Mouse (Mus musculus): ENCODE data around the gene Vmn1r8. TPM values are rescaled to one million over a fixed set of nuclear protein-coding genes. Genes with fewer than 3 reads are reported as not detected.
"Not testable (repeated sequence)": the region's sequence is repeated elsewhere in the genome, so short reads cannot be mapped to it uniquely, and the experiment has no call there.

Gene Vmn1r8
- not detected in 2 replicates for polyA plus RNA-seq (2015; fragmentation: Nextera tagmentation; extraction: Ambion mirVana)

DNA sequence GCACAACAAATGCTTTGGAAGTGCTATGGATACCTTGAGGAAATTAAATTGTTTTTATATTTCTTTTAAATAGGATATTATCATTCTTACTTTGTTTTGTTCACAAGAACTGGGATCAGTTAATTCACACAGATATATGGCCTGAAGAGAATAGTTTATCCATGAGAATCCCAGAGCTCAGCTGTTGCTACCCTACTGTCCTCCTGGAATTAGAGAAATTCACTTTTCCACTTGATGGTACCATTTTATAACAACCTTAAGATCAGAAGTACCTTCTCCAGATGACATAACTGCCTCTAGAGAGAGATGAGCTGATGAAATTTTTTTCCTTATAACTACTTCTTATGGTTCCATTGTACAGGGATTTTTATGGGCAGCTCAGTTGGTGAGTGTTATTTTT, at the start of gene Vmn1r8:
Gene Vmn1r8, plus strand, starts transcription at position 301 of the 400 bp plus-strand sequence.
- Histone ChIP-seq H3K9me3 (ENCODE audit: low read length) (no peaks in the 10 kb centered on the region), H3K27ac (ENCODE audit: low read length) (no peak within 1 kb of the TSS), H3K9ac (replicated peaks; ENCODE audit: low read length) (no peak within 1 kb of the TSS), H3K27me3 (ENCODE audit: insufficient read depth, low read length) (no peaks in the 10 kb centered on the region), H3K36me3 (ENCODE audit: insufficient read depth, low read length) (no peaks in the 10 kb centered on the region), H3K4me2 (replicated peaks; ENCODE audit: low read depth, low read length) (no peak within 1 kb of the TSS), H3K4me1 (ENCODE audit: insufficient read depth, low read length) (no peaks in the 10 kb centered on the region), H3K4me3 (ENCODE audit: low read length) (no peak within 1 kb of the TSS)
- no peak for ATAC-seq (ENCODE audit: low FRiP score, low TSS enrichment)

DNA sequence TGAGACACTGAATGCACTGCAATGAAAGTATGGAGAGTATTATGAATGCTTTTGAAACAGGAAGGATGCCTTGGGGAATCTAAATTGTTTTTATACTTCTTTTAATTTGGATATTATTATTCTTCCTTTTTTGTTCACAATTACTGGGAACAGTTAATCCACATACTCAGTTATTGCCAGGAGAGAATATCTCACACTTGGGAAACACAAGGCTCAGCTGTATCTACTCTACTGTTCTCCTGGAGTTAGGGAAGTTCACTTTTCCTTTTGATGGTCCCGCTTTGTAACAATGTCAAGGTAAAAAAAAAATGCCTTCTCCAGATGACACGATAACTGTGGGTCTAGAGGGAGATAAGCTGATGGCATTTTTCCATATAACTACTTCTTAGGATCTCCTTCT, 35.1 kb upstream of the Vmn1r8 start, which contains the start of gene Vmn1r6:
Gene Vmn1r6, plus strand, starts transcription at position 301 of the 400 bp plus-strand sequence.
- Histone ChIP-seq H3K9me3 (ENCODE audit: low read length) (no peaks in the 10 kb centered on the region), H3K27me3 (ENCODE audit: insufficient read depth, low read length) (no peaks in the 10 kb centered on the region), H3K4me1 (ENCODE audit: insufficient read depth, low read length) (no peaks in the 10 kb centered on the region), H3K4me2 (replicated peaks; ENCODE audit: low read depth, low read length) (no peak within 1 kb of the TSS), H3K27ac (ENCODE audit: low read length) (no peak within 1 kb of the TSS), H3K4me3 (ENCODE audit: low read length) (no peak within 1 kb of the TSS), H3K36me3 (ENCODE audit: insufficient read depth, low read length) (no peaks in the 10 kb centered on the region), H3K9ac (replicated peaks; ENCODE audit: low read length) (no peak within 1 kb of the TSS)
- no peak for ATAC-seq (ENCODE audit: low FRiP score, low TSS enrichment)
- WGBS = 84% methylated on average over 2 of the region's 2 CpGs

DNA sequence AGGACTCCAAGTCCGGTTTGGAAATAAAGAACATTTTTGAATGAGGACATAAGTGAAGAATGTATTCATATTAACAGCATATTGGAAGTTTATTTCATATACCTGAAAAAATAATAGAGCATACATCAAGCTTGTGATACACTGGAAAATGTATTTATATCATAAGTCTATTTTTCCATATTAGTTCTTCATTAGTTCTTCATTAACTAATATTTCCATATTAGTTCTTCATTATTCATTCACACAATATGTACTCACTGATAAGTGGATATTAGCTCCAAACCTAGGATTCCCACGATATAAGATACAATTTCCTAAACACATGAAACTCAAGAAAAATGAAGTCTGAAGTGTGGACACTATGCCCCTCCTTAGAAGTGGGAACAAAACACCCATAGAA, 6.9 kb upstream of the Vmn1r8 start, which contains the start of gene Vmn1r7:
Gene Vmn1r7, minus strand, starts transcription at position 101 of the 400 bp plus-strand sequence.
- not testable (repeated sequence) for H3K4me3 ChIP-seq (ENCODE audit: low read length); H3K4me2 ChIP-seq (replicated peaks; ENCODE audit: low read depth, low read length); ATAC-seq (ENCODE audit: low FRiP score, low TSS enrichment); H3K4me1 ChIP-seq (ENCODE audit: insufficient read depth, low read length); H3K9me3 ChIP-seq (ENCODE audit: low read length); H3K27me3 ChIP-seq (ENCODE audit: insufficient read depth, low read length); H3K27ac ChIP-seq (ENCODE audit: low read length); H3K36me3 ChIP-seq (ENCODE audit: insufficient read depth, low read length); H3K9ac ChIP-seq (replicated peaks; ENCODE audit: low read length)
- WGBS = 84% methylated on average over 2 of the region's 2 CpGs

DNA sequence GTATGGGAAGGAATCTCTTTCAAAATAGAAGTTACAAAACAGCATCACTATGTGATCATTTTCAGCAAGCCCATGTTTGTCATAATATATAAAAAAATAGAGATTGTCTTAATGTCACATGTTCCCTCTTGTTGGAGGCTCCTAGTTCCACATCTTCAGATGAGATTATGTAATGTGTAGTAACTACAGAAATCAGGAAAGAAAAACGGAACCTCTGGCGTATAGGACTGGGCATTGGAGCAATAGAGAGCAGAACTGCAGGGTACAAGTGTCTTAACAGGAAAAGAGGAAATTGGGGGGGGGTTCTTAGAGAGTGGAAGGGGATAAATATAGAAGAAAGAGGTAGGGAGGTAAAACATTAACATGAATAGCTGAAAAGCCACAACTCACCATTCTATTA, 2.6 kb downstream of the Vmn1r8 start:
- Histone ChIP-seq H3K9me3 (ENCODE audit: low read length) (no peaks in the 10 kb centered on the region), H3K36me3 (ENCODE audit: insufficient read depth, low read length) (no peaks in the 10 kb centered on the region), H3K9ac (replicated peaks; ENCODE audit: low read length) (no peak overlapping the region), H3K4me3 (ENCODE audit: low read length) (no peak overlapping the region), H3K4me1 (ENCODE audit: insufficient read depth, low read length) (no peaks in the 10 kb centered on the region), H3K27me3 (ENCODE audit: insufficient read depth, low read length) (no peaks in the 10 kb centered on the region), H3K27ac (ENCODE audit: low read length) (no peak overlapping the region), H3K4me2 (replicated peaks; ENCODE audit: low read depth, low read length) (no peak overlapping the region)
- 80% methylated on average over 2 of the region's 2 CpGs for WGBS
- no peak for ATAC-seq (ENCODE audit: low FRiP score, low TSS enrichment)

DNA sequence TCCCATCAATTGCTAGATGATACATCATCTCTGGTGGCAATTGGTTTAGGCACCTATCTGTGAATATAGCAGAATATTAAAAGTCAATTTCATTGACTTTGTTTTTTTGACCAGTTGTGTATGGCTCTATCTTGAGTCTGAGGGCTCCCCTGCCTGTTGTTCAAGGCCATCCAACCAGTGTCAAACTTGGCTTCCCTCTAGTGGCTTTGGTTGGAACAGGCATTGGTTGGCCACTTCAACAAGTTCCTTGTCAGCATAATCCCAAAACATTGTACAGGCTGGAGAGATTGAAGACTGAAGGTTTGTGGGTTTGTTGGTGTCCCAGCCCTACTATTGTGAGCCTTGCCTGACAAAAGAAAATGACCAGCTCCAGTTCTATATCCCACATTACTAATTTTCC, 31.6 kb downstream of the Vmn1r8 start:
- ATAC-seq (ENCODE audit: low FRiP score, low TSS enrichment) = no peak

DNA sequence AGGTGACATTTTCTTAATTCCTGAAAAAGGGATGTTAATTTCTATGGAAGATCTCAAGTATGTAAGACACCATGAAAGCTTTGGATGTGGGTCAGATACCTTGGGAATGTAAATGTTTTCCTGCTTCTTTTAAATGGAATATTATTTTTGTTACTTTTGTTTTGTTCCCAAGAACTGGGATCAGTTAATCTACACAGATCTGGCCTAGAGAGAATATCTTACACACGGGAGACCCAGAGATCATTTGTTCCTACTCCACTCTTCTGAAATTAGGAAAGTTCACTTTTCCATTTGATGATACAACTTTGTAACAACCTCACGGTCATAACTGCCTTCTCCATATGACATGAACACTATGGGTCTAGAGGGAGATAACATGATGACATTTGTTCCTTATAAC, 34.4 kb downstream of the Vmn1r8 start, which contains the start of gene Vmn1r9:
Gene Vmn1r9, plus strand, starts transcription at position 301 of the 400 bp plus-strand sequence.
- Histone ChIP-seq H3K27ac (ENCODE audit: low read length) (no peak within 1 kb of the TSS), H3K36me3 (ENCODE audit: insufficient read depth, low read length) (no peaks in the 10 kb centered on the region), H3K27me3 (ENCODE audit: insufficient read depth, low read length) (no peaks in the 10 kb centered on the region), H3K9ac (replicated peaks; ENCODE audit: low read length) (no peak within 1 kb of the TSS), H3K4me1 (ENCODE audit: insufficient read depth, low read length) (no peaks in the 10 kb centered on the region), H3K4me3 (ENCODE audit: low read length) (no peak within 1 kb of the TSS), H3K4me2 (replicated peaks; ENCODE audit: low read depth, low read length) (no peak within 1 kb of the TSS), H3K9me3 (ENCODE audit: low read length) (no peaks in the 10 kb centered on the region)
- ATAC-seq (ENCODE audit: low FRiP score, low TSS enrichment) = no peak
- WGBS = 83% methylated on average over 2 of the region's 2 CpGs

More for the DNA sequence above, 31.6 kb downstream of the Vmn1r8 start:
- Histone ChIP-seq H3K9ac (replicated peaks; ENCODE audit: low read length) (no peak overlapping the region), H3K4me1 (ENCODE audit: insufficient read depth, low read length) (no peaks in the 10 kb centered on the region), H3K27ac (ENCODE audit: low read length) (no peak overlapping the region), H3K4me3 (ENCODE audit: low read length) (no peak overlapping the region), H3K9me3 (ENCODE audit: low read length) (no peaks in the 10 kb centered on the region), H3K27me3 (ENCODE audit: insufficient read depth, low read length) (no peaks in the 10 kb centered on the region), H3K4me2 (replicated peaks; ENCODE audit: low read depth, low read length) (no peak overlapping the region), H3K36me3 (ENCODE audit: insufficient read depth, low read length) (no peaks in the 10 kb centered on the region)

Other genes starting within 250 kb of the Vmn1r8 start
- gene Kbtbd2, start 234.5 kb upstream of the Vmn1r8 start, polyA plus RNA-seq (2015; fragmentation: Nextera tagmentation; extraction: Ambion mirVana) = 24.8 and 31.4 TPM in 2 replicates
- gene Fkbp9, start 200.2 kb upstream of the Vmn1r8 start, polyA plus RNA-seq (2015; fragmentation: Nextera tagmentation; extraction: Ambion mirVana) = 132 and 145 TPM in 2 replicates
- 65.2 and 67.9 TPM in 2 replicates for gene Nt5c3, start 108.4 kb upstream of the Vmn1r8 start, polyA plus RNA-seq (2015; fragmentation: Nextera tagmentation; extraction: Ambion mirVana)
- 0.36 and 0.39 TPM in 2 replicates for gene Vmn1r4, start 108.3 kb upstream of the Vmn1r8 start, polyA plus RNA-seq (2015; fragmentation: Nextera tagmentation; extraction: Ambion mirVana)
- gene Vmn1r5, start 62.0 kb upstream of the Vmn1r8 start, polyA plus RNA-seq (2015; fragmentation: Nextera tagmentation; extraction: Ambion mirVana) = not detected in 2 replicates
- not detected in 2 replicates for gene Vmn1r6, start 35.0 kb upstream of the Vmn1r8 start, polyA plus RNA-seq (2015; fragmentation: Nextera tagmentation; extraction: Ambion mirVana)
- not detected in 2 replicates for gene Vmn1r7, start 7.0 kb upstream of the Vmn1r8 start, polyA plus RNA-seq (2015; fragmentation: Nextera tagmentation; extraction: Ambion mirVana)
- not detected in 2 replicates for gene Vmn1r9, start 34.5 kb downstream of the Vmn1r8 start, polyA plus RNA-seq (2015; fragmentation: Nextera tagmentation; extraction: Ambion mirVana)
- not detected in 2 replicates for gene Vmn1r10, start 77.2 kb downstream of the Vmn1r8 start, polyA plus RNA-seq (2015; fragmentation: Nextera tagmentation; extraction: Ambion mirVana)
- not detected in 2 replicates for gene Vmn1r11, start 101.2 kb downstream of the Vmn1r8 start, polyA plus RNA-seq (2015; fragmentation: Nextera tagmentation; extraction: Ambion mirVana)
- not detected in 2 replicates for gene Vmn1r12, start 124.6 kb downstream of the Vmn1r8 start, polyA plus RNA-seq (2015; fragmentation: Nextera tagmentation; extraction: Ambion mirVana)
- not detected in 2 replicates for gene Vmn1r13, start 171.0 kb downstream of the Vmn1r8 start, polyA plus RNA-seq (2015; fragmentation: Nextera tagmentation; extraction: Ambion mirVana)
- not detected in 2 replicates for gene Vmn1r14, start 199.4 kb downstream of the Vmn1r8 start, polyA plus RNA-seq (2015; fragmentation: Nextera tagmentation; extraction: Ambion mirVana)
- not detected in 2 replicates for gene Vmn1r15, start 225.7 kb downstream of the Vmn1r8 start, polyA plus RNA-seq (2015; fragmentation: Nextera tagmentation; extraction: Ambion mirVana)

Measured in kidney, embryonic 16.5 days (tissue).